Mouse (Mus musculus): ENCODE results near the gene Men1. TPM values are rescaled to one million over a fixed set of nuclear protein-coding genes. Genes with fewer than 3 reads are reported as not detected.
"Not testable (repeated sequence)": the region's sequence is repeated elsewhere in the genome, so short reads cannot be mapped to it uniquely, and the experiment has no call there.

Gene Men1
- 99.0 and 103 TPM in 2 replicates for polyA plus RNA-seq (2016; fragmentation: Nextera tagmentation; extraction: Ambion mirVana)

DNA sequence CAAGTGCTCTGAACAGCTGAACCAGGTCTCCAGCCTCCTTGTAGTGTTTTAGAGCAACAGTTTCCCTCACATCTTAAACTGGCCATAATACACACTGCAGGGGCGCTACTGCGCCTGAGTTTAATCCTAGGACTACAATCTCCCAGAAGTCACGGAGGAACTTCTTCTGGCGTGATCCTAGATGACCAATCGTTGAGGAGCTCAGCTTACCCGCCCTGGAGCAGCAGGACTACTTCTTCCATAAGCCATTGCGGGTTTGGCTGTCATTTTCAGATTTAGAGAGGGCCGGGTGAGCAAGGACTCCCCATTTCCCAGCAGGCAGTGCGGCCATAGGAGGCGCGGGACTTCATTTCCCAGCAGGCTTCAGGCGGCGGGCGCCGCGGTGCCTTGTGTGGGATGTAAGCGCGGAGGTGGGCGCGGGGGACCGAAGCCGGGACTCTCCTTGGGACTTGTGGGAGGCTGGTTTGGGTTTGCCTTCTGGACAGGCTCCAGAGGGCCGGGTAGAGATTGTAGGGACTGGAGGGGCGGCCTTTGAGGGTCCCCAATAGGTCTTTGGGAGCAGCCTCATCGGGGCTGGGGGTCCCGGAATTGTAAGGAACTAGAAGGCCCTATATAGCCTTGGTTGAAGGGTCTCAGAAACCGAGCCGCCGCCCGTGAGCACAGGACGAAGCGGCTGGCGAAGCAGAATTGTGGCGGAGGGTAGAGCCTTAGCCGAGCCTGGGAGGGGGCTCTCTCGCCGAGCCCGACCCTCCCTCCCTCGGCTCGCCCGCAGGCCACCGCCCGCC is at the start of gene Men1:
TSS of gene Men1 (plus strand) at position 307 of the 785 bp plus-strand sequence.
- Histone ChIP-seq H3K4me1 (peaks cover 32% of the 10 kb centered on the region), H3K36me3 (peaks cover 31% of the 10 kb centered on the region), H3K9me3 (no peaks in the 10 kb centered on the region), H3K27ac (replicated peaks) (peak within 1 kb of the TSS; percentile 65), H3K27me3 (peaks cover 1% of the 10 kb centered on the region), H3K4me3 (peak within 1 kb of the TSS; percentile 89), H3K9ac (replicated peaks) (peak within 1 kb of the TSS; percentile 90), H3K4me2 (replicated peaks) (peak within 1 kb of the TSS; percentile 98)
- ATAC-seq (ENCODE audit: low FRiP score, low read depth) = peak; percentile 90
- WGBS = 0% methylated on average over 41 of the region's 43 CpGs

DNA sequence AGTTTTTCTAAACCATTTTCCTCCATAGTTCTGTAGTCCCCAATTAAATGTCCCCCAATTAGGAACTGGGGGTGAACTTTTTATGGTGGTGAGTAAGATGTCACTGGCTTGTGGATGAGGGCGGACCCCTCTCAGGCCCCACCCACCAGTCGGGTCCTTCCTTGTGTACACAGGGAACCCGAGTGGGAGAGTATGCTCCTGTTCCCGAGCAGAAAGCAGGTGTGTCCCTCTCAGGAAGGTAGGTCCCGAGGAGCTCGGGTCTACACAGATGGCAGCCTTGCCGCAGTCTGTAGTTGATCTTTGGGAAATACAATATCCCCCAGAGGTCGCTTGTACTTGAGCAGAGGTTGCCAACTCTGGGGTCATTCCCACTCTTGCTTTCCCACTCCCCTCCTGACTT is 49.6 kb upstream of the Men1 start:
- Histone ChIP-seq H3K27ac (replicated peaks) (no peak overlapping the region), H3K27me3 (no peaks in the 10 kb centered on the region), H3K4me2 (replicated peaks) (no peak overlapping the region), H3K4me3 (no peak overlapping the region), H3K36me3 (peaks cover 81% of the 10 kb centered on the region), H3K9ac (replicated peaks) (no peak overlapping the region), H3K4me1 (peaks cover 4% of the 10 kb centered on the region; the same call in 1 of the 2 replicates), H3K9me3 (no peaks in the 10 kb centered on the region)
- 81% methylated on average over 8 of the region's 8 CpGs for WGBS
- no peak for ATAC-seq (ENCODE audit: low FRiP score, low read depth)

DNA sequence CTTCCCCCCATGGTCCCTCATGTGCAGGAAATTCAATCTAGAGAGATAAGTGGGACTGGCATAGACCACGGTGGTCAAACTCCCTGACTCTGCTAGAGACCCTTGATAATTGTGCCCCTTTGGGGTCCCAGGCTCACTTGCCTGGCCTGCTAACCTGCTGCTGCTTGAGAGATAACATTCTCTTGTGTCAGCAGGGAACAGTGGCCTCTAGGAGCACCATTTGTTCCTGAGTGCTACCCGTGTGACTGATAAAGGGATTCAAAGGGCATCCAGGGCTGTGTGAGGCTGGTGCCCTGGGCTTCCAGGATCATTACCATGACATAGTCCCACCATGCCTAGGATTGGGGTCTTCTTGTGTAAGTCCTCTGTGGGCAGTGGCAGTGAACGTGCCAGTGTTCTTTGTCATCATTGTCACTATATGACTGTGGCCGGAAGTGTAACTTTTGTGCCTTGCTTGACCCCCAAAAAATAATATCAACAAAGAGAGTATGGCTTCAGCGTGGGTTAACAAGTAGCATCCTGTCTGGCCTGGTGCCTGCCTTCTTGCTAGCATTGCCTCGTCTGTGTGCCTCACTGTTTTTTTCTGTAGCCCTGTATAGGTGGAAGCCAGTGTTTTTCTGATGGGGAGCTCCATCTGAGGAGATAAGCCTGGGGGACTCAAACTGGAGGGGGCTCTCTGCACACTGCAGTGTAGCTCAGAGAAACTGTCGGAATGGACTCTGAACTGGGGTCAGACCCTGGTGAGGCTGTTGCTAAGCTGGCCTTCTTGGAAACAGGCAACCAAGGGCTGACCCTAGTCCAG is 48.9 kb upstream of the Men1 start:
- Histone ChIP-seq H3K4me2 (replicated peaks) (no peak overlapping the region), H3K9me3 (no peaks in the 10 kb centered on the region), H3K4me1 (peaks cover 4% of the 10 kb centered on the region; the same call in 1 of the 2 replicates), H3K9ac (replicated peaks) (no peak overlapping the region), H3K27ac (replicated peaks) (no peak overlapping the region), H3K4me3 (no peak overlapping the region), H3K27me3 (no peaks in the 10 kb centered on the region), H3K36me3 (peaks cover 76% of the 10 kb centered on the region)
- no peak for ATAC-seq (ENCODE audit: low FRiP score, low read depth)
- WGBS = 86% methylated on average over 7 of the region's 7 CpGs

DNA sequence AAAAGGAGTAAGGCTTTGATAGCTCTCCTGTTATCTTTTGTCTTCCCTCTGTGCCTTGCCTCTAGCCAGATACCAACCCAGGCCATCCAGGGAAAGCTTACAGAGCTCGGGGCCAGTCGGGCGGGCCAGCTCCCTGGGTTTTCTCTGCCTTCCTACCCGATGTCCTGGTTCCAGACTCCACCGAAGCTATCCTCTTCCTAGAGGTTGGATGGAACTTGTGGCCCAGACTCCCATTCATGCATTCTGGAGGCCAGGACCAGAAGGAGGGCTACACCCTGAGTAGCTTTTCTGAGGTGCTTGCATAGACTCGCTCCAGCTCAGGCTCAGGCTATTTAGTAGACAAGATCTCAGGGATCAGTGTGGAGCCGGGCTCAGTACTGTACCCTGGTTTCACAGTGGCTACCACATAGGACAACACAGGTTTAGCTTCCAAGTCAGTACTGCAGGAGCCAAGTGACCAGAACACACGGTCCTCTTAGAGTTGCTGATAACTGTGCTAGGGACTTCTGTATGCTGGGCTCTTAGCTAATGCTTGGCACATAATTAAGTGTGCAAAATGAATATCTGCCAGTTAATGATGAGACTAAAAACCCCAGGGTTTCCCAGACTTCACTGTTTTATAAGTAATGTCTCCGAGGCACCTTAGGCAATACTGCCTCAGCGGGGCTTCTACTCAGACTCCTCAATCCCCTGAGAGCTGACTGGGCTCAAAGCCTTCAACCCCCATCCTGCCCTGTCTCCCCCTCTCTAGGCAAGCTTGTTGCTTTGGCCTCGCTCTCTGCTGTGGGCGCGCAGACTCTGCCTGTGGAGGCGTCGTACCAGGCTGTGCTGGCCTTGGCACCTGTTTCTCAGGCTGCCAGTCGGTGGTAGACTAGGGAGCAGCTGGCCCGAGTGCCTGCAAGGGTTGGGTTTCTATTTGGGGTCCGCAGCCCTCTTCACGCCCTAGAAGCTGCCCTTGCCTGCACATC is 48.1 kb upstream of the Men1 start:
- Histone ChIP-seq H3K4me3 (no peak overlapping the region), H3K9ac (replicated peaks) (no peak overlapping the region), H3K27ac (replicated peaks) (no peak overlapping the region), H3K4me2 (replicated peaks) (no peak overlapping the region), H3K27me3 (no peaks in the 10 kb centered on the region), H3K9me3 (no peaks in the 10 kb centered on the region), H3K36me3 (peaks cover 76% of the 10 kb centered on the region), H3K4me1 (peaks cover 4% of the 10 kb centered on the region; the same call in 1 of the 2 replicates)
- ATAC-seq (ENCODE audit: low FRiP score, low read depth) = no peak
- 89% methylated on average over 19 of the region's 19 CpGs for whole genome bisulfite sequencing

DNA sequence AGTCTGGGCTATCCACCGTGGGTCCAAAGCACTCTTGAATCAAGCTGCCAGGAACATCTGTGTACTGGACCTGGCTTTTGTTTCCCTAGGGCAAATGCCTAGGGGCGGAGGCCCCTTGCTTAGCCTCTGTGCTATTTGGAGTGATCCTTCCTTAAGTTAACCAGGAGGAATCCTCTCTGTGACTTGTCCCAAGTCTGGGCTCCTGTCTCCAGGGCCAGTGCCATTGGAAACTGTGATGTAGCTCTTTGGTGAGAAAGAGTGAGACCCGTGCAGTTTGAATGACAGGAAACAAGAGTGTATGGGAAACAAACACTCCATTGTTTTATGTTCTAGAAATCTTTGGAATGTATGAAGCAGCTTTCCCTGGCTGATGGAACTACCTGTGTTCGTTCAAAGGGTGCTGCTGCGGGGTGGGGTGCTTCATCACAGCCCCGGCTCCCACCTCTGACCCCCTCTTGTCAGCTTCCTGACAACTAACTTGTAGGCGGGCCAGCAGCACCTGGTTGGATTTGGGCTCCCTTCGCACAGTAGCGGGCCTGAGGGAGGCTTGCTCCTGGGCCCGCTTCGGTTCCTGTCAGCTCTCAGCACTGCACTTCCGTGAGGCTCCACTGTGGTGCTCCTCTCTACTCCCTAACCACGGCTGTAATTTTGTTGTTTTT is 46.4 kb upstream of the Men1 start:
- no peak overlapping the region for H3K27ac ChIP-seq (replicated peaks)
- no peaks in the 10 kb centered on the region for H3K27me3 ChIP-seq
- H3K36me3 ChIP-seq = peaks cover 66% of the 10 kb centered on the region
- no peak for ATAC-seq (ENCODE audit: low FRiP score, low read depth)
- H3K4me2 ChIP-seq (replicated peaks) = no peak overlapping the region
- H3K9me3 ChIP-seq = no peaks in the 10 kb centered on the region
- H3K9ac ChIP-seq (replicated peaks) = no peak overlapping the region
- 89% methylated on average over 13 of the region's 13 CpGs for WGBS
- no peak overlapping the region for H3K4me3 ChIP-seq
- peaks cover 4% of the 10 kb centered on the region; the same call in 1 of the 2 replicates for H3K4me1 ChIP-seq

DNA sequence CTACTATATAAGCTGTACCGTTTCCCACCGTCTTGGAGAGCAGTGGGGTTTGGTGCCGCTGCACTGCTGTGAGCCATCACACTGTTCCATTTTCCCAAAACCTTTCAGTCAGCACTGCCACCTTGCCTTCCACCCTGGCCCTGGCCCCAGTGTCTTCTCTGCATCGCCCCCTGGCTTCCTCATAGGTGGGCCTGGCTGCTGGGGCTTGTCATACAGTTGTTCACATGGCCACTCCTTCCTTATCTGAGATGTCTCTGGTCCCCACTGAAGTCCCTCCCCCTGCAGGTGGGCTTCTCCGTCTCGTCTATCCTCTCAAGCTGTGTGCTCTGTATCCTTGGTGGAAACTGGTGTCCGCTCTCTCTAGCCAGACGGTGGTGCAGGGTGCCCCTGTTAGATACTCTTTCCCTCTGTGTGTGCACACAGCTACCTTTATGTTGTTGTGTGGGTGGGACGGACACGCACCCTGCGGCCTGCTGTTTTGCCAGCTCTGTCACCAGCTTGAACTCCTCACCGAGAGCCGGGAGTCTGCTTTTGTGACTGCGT is 45.0 kb upstream of the Men1 start:
- peaks cover 4% of the 10 kb centered on the region; the same call in 1 of the 2 replicates for H3K4me1 ChIP-seq
- peaks cover 66% of the 10 kb centered on the region for H3K36me3 ChIP-seq
- ATAC-seq (ENCODE audit: low FRiP score, low read depth) = no peak
- H3K9me3 ChIP-seq = no peaks in the 10 kb centered on the region
- H3K9ac ChIP-seq (replicated peaks) = no peak overlapping the region
- H3K4me2 ChIP-seq (replicated peaks) = no peak overlapping the region
- no peak overlapping the region for H3K27ac ChIP-seq (replicated peaks)
- no peaks in the 10 kb centered on the region for H3K27me3 ChIP-seq
- H3K4me3 ChIP-seq = no peak overlapping the region
- 92% methylated on average over 14 of the region's 14 CpGs for WGBS

DNA sequence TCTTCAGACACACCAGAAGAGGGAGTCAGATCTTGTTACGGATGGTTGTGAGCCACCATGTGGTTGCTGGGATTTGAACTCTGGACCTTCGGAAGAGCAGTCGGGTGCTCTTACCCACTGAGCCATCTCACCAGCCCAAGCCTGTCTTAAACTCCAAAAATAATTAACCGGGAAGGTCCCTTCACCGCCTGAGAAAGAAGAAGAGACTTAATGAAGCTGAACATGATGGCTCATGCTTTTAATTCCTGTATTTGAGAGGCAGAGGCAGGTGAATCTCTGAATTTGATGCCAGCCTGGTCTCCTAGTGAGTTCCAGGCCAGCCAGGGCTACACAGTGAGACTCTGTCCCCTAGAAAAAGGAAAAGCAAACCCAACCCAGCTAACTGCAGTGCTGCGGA is 44.1 kb upstream of the Men1 start:
- 93% methylated on average over 5 of the region's 6 CpGs for WGBS
- not testable (repeated sequence) for H3K4me3 ChIP-seq; H3K9me3 ChIP-seq; H3K4me1 ChIP-seq; ATAC-seq (ENCODE audit: low FRiP score, low read depth); H3K27ac ChIP-seq (replicated peaks); H3K4me2 ChIP-seq (replicated peaks); H3K9ac ChIP-seq (replicated peaks); H3K27me3 ChIP-seq
- H3K36me3 ChIP-seq = peaks cover 66% of the 10 kb centered on the region

DNA sequence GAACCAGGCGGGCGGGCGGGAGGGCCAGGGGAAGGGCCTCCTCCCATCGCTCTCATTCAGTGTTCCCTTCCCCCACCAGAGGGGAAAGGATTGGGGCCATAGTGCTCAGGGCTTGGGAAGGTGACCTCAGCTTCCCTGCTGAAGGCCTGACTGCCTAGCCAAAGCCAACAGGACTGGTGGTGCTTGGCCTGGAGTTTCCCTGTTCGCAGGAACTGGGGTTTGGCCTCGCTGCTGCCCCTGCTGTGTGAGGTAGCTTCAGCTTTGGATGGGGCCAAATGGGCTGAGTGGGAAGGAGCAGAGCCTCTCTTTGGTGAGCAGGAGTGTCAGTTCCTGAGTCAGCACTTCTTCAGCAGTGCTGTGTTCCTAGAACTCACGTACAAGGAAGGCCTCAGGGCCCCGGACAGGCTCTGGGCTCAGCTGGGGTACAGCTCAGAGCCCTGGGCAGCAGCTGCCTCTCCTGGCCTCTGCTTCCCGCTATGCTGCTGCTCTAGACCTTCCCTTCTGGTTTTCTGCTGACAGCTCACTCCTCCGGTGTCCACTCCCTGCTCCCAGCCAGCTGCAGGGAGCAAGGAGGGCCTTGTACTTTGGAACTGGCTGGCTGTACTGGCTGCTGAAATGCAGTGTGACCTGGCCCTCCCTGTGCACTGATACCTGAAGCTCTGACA is 43.5 kb upstream of the Men1 start:
- no peak overlapping the region for H3K27ac ChIP-seq (replicated peaks)
- no peaks in the 10 kb centered on the region for H3K9me3 ChIP-seq
- no peak overlapping the region for H3K4me2 ChIP-seq (replicated peaks)
- peaks cover 66% of the 10 kb centered on the region for H3K36me3 ChIP-seq
- no peaks in the 10 kb centered on the region for H3K27me3 ChIP-seq
- WGBS = 83% methylated on average over 10 of the region's 10 CpGs
- H3K4me3 ChIP-seq = no peak overlapping the region
- no peak for ATAC-seq (ENCODE audit: low FRiP score, low read depth)
- H3K9ac ChIP-seq (replicated peaks) = no peak overlapping the region
- H3K4me1 ChIP-seq = 0 out of 2 replicates have a peak, but pooled peaks cover 4% of the 10 kb centered on the region

DNA sequence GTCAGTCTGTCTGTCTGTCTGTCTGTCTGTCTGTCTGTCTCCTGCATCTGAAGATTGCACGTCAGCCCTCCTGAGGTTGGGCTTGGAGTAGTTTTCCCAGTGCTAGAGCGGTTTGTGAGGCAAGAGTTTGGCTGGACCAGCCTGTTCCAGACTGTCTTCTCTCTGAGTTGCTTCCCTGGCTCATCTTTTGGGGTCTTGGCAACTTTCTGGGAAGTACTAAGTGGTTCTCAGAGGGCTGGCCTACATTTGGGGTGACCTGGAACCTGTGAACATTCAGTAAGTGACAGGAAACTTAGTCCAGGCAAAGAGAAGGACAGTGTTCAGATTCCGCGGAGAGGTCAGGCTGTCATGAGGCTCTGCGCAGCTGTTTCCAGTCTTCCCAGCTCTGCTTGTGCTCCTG is 42.5 kb upstream of the Men1 start:
- 92% methylated on average over 5 of the region's 5 CpGs for WGBS
- Histone ChIP-seq H3K27ac (replicated peaks) (no peak overlapping the region), H3K4me3 (no peak overlapping the region), H3K9ac (replicated peaks) (no peak overlapping the region), H3K36me3 (peaks cover 65% of the 10 kb centered on the region), H3K4me1 (0 out of 2 replicates have a peak, but pooled peaks cover 4% of the 10 kb centered on the region), H3K27me3 (no peaks in the 10 kb centered on the region), H3K4me2 (replicated peaks) (no peak overlapping the region), H3K9me3 (no peaks in the 10 kb centered on the region)
- no peak for ATAC-seq (ENCODE audit: low FRiP score, low read depth)

DNA sequence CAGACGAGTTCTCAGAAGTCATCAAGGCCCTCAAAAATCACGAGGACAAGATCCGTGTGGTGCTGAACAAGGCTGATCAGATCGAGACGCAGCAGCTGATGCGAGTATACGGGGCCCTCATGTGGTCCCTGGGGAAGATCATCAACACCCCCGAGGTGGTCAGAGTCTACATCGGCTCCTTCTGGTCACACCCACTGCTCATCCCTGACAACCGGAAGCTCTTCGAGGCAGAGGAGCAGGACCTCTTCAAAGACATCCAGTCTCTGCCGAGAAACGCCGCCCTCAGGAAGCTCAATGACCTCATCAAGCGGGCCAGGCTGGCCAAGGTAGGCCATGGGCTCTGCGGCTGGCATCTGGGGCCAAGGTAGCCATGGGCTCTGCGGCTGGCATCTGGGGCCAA is 40.5 kb upstream of the Men1 start:
- Histone ChIP-seq H3K9ac (replicated peaks) (no peak overlapping the region), H3K4me1 (no peaks in the 10 kb centered on the region), H3K27me3 (no peaks in the 10 kb centered on the region), H3K27ac (replicated peaks) (no peak overlapping the region), H3K36me3 (peaks cover 80% of the 10 kb centered on the region), H3K4me2 (replicated peaks) (no peak overlapping the region), H3K4me3 (no peak overlapping the region), H3K9me3 (no peaks in the 10 kb centered on the region)
- ATAC-seq (ENCODE audit: low FRiP score, low read depth) = no peak
- WGBS = 96% methylated on average over 17 of the region's 17 CpGs
